Comparison of ENCODE assay signal across 16 mouse cellular contexts in genomic region chr2:160628055-160628454, GRCm38 (mm10).
"Had no signal": no experiment of that assay in that cellular context is flagged by ENCODE, and none has a peak within 500 bp of the region (broad histone marks: within the 10 kb centered on the region; RNA-seq: fewer than 3 reads in every experiment).

No protein-coding gene starts in this region.

- H3K4me1 ChIP-seq: lung, embryonic 15.5 days; midbrain, embryonic 12.5 days; midbrain, embryonic 15.5 days; neural tube, embryonic 12.5 days; stomach, embryonic 15.5 days had no signal

- H3K36me3 ChIP-seq: lung, embryonic 15.5 days; midbrain, embryonic 12.5 days; midbrain, embryonic 15.5 days; neural tube, embryonic 12.5 days; stomach, embryonic 15.5 days had no signal

- ATAC-seq: lung, postnatal 0 days; midbrain, embryonic 15.5 days had no signal

- H3K27me3 ChIP-seq: lung, embryonic 15.5 days; megakaryocyte, embryonic 14.5 days; midbrain, embryonic 12.5 days; midbrain, embryonic 15.5 days; neural tube, embryonic 12.5 days; stomach, embryonic 15.5 days had no signal

- H3K9ac ChIP-seq: lung, embryonic 15.5 days; midbrain, embryonic 12.5 days; midbrain, embryonic 15.5 days; neural tube, embryonic 12.5 days; stomach, embryonic 15.5 days had no signal

- H3K4me3 ChIP-seq: lung, embryonic 15.5 days; megakaryocyte, embryonic 14.5 days; midbrain, embryonic 12.5 days; midbrain, embryonic 15.5 days; neural tube, embryonic 12.5 days; stomach, embryonic 15.5 days had no signal

- H3K4me2 ChIP-seq: lung, embryonic 15.5 days; midbrain, embryonic 12.5 days; midbrain, embryonic 15.5 days; neural tube, embryonic 12.5 days; stomach, embryonic 15.5 days had no signal

- H3K27ac ChIP-seq: lung, embryonic 15.5 days; macrophage; midbrain, embryonic 12.5 days; midbrain, embryonic 15.5 days; neural tube, embryonic 12.5 days; stomach, embryonic 15.5 days; stomach, postnatal 0 days had no signal

- H3K9me3 ChIP-seq: lung, embryonic 15.5 days; midbrain, embryonic 12.5 days; midbrain, embryonic 15.5 days; neural tube, embryonic 12.5 days; stomach, embryonic 15.5 days had no signal

- DNase-seq: lung, adult 2 months; lung, postnatal 14 days; lung, postnatal 36 days; right cerebral cortex, postnatal 14 days; thymus, adult 2 months; thymus, postnatal 25 days; thymus, postnatal 4 days had no signal
